Mouse (Mus musculus) gastrocnemius, postnatal 25 days (tissue): Measurements from ENCODE around the gene Map3k10. TPM values are rescaled to one million over a fixed set of nuclear protein-coding genes. Genes with fewer than 3 reads are reported as not detected.

Source experiments
- DNase-seq: peaks from one replicate; pipeline ENCODE4 v3.0.0; 2022
- long read RNA-seq, 2 experiments: library from polyadenylated mRNA; stranded (forward); transcript quantifications; one replicate each; pipeline ENCODE4 v2.0.0; 2021
- total RNA-seq, 2 experiments: library from RNA; stranded (reverse); gene quantifications; 1 replicate in 1 of 2; 2 replicates in 1 of 2; pipeline ENCODE4 v1.2.3; 2021

Map3k10 gene
- total RNA-seq, result 10 to 100 TPM; 27.7 to 28.1 TPM
- long read RNA-seq, experiment 1, partial matches to known transcripts, result 0 of 6 reads
- long read RNA-seq, experiment 1, other reads (novel, unspliced or antisense), result 4 of 6 reads
- long read RNA-seq, experiment 2, partial matches to known transcripts, result 4 of 13 reads
- long read RNA-seq, experiment 2, other reads (novel, unspliced or antisense), result 6 of 13 reads

GRCm38 (mm10) chr7:27674522-27675221 lies at the start of gene Map3k10:
TSS of gene Map3k10 (minus strand) at chr7:27674598.
- peak; percentile 92 for DNase-seq

- DNase-seq, result no peak
Measured at GRCm38 (mm10) chr7:27721951-27722350, 47.6 kb upstream of the Map3k10 start.

- DNase-seq, result no peak
Measured at GRCm38 (mm10) chr7:27710402-27710801, 36.0 kb upstream of the Map3k10 start.

- DNase-seq, result no peak
Measured at GRCm38 (mm10) chr7:27696711-27697110, 22.3 kb upstream of the Map3k10 start.

GRCm38 (mm10) chr7:27691076-27691475 lies 16.7 kb upstream of the Map3k10 start:
- DNase-seq, result no peak

- peak; percentile 93 for DNase-seq
Measured at GRCm38 (mm10) chr7:27688815-27689612, 14.6 kb upstream of the Map3k10 start, which contains the start of gene Zfp607b. TSS of gene Zfp607b (plus strand) at chr7:27689340.

GRCm38 (mm10) chr7:27688246-27688788 lies 13.9 kb upstream of the Map3k10 start:
- no peak for DNase-seq

- DNase-seq, result no peak
Measured at GRCm38 (mm10) chr7:27687836-27688235, 13.4 kb upstream of the Map3k10 start.

- DNase-seq, result no peak
Measured at GRCm38 (mm10) chr7:27687043-27687442, 12.6 kb upstream of the Map3k10 start.

GRCm38 (mm10) chr7:27685681-27686080 lies 11.3 kb upstream of the Map3k10 start:
- DNase-seq, result no peak

- no peak for DNase-seq
Measured at GRCm38 (mm10) chr7:27685220-27685619, 10.8 kb upstream of the Map3k10 start.

GRCm38 (mm10) chr7:27683218-27683617 lies 8.8 kb upstream of the Map3k10 start:
- DNase-seq, result no peak

GRCm38 (mm10) chr7:27675222-27675612 lies 819 bp upstream of the Map3k10 start:
- no peak for DNase-seq

GRCm38 (mm10) chr7:27674195-27674521 lies 240 bp downstream of the Map3k10 start:
- DNase-seq, result no peak

GRCm38 (mm10) chr7:27673575-27674131 lies 745 bp downstream of the Map3k10 start:
- no peak for DNase-seq

- DNase-seq, result no peak
Measured at GRCm38 (mm10) chr7:27673064-27673574, 1.3 kb downstream of the Map3k10 start.

GRCm38 (mm10) chr7:27662038-27662437 lies 12.4 kb downstream of the Map3k10 start:
- no peak for DNase-seq

- no peak for DNase-seq
Measured at GRCm38 (mm10) chr7:27658712-27659663, 15.4 kb downstream of the Map3k10 start.

- no peak for DNase-seq
Measured at GRCm38 (mm10) chr7:27657824-27658395, 16.5 kb downstream of the Map3k10 start.

GRCm38 (mm10) chr7:27656600-27656999 lies 17.8 kb downstream of the Map3k10 start:
- no peak for DNase-seq

GRCm38 (mm10) chr7:27655545-27655944 lies 18.9 kb downstream of the Map3k10 start:
- no peak for DNase-seq
